Mouse (Mus musculus) lung, postnatal 10 days (tissue): ENCODE results near the gene Cab39l.
A peak's percentile ranks its signal among the peaks of the same experiment; 100 is the strongest.

ENCODE experiments used
- DNase-seq: peaks from one replicate; pipeline ENCODE4 v3.0.0; 2021

Cab39l gene

GRCm38 (mm10) chr14:59506139-59506538 lies 65.4 kb downstream of the Cab39l start:
- no peak for DNase-seq

GRCm38 (mm10) chr14:59513922-59514444 lies 73.2 kb downstream of the Cab39l start:
- no peak for DNase-seq

- no peak for DNase-seq
These were observed 85.1 kb downstream of the Cab39l start for GRCm38 (mm10) chr14:59525843-59526242.

GRCm38 (mm10) chr14:59530801-59531200 lies 90.0 kb downstream of the Cab39l start:
- peak; percentile 37 for DNase-seq

GRCm38 (mm10) chr14:59532986-59533385 lies 92.2 kb downstream of the Cab39l start:
- no peak for DNase-seq

GRCm38 (mm10) chr14:59533908-59534307 lies 93.1 kb downstream of the Cab39l start:
- no peak for DNase-seq

- no peak for DNase-seq
These were observed 97.2 kb downstream of the Cab39l start for GRCm38 (mm10) chr14:59537829-59538432.

GRCm38 (mm10) chr14:59540230-59540629 lies 99.5 kb downstream of the Cab39l start:
- no peak for DNase-seq

- DNase-seq = no peak
These were observed 100.0 kb downstream of the Cab39l start for GRCm38 (mm10) chr14:59540761-59541160.

- no peak for DNase-seq
These were observed 102.5 kb downstream of the Cab39l start for GRCm38 (mm10) chr14:59543158-59543826.

GRCm38 (mm10) chr14:59543956-59544355 lies 103.2 kb downstream of the Cab39l start:
- DNase-seq = no peak

- DNase-seq = no peak
These were observed 105.5 kb downstream of the Cab39l start for GRCm38 (mm10) chr14:59546162-59546880.

GRCm38 (mm10) chr14:59547530-59547929 lies 106.8 kb downstream of the Cab39l start:
- DNase-seq = no peak

GRCm38 (mm10) chr14:59548532-59548931 lies 107.8 kb downstream of the Cab39l start:
- no peak for DNase-seq

- DNase-seq = peak; percentile 56
These were observed 108.3 kb downstream of the Cab39l start for GRCm38 (mm10) chr14:59549106-59549505.

GRCm38 (mm10) chr14:59550841-59551240 lies 110.1 kb downstream of the Cab39l start:
- DNase-seq = peak; percentile 22

- no peak for DNase-seq
These were observed 111.2 kb downstream of the Cab39l start for GRCm38 (mm10) chr14:59551956-59552355.

GRCm38 (mm10) chr14:59554025-59554424 lies 113.3 kb downstream of the Cab39l start:
- DNase-seq = peak; percentile 38

- DNase-seq = no peak
These were observed 114.2 kb downstream of the Cab39l start for GRCm38 (mm10) chr14:59555018-59555417.

GRCm38 (mm10) chr14:59555928-59556531 lies 115.3 kb downstream of the Cab39l start:
- DNase-seq = peak; percentile 91

GRCm38 (mm10) chr14:59557071-59557470 lies 116.3 kb downstream of the Cab39l start:
- DNase-seq = no peak

- no peak for DNase-seq
These were observed 117.1 kb downstream of the Cab39l start for GRCm38 (mm10) chr14:59557886-59558285.

- DNase-seq = no peak
These were observed 126.0 kb downstream of the Cab39l start for GRCm38 (mm10) chr14:59566756-59567155.
